Mouse (Mus musculus): ENCODE measurements at regions not wholly inside any gene's neighbourhood (a gene's known extent, or its start where the extent isn't known, plus 50 kb on each side); places are given as distances from the start of the nearest gene placed in this dataset.

- no peak overlapping the region for H3K27ac ChIP-seq (replicated peaks)
- no peaks in the 10 kb centered on the region for H3K27me3 ChIP-seq (ENCODE audit: control insufficient read depth, insufficient read depth, low read length)
- H3K4me1 ChIP-seq (replicated peaks; ENCODE audit: control insufficient read depth, insufficient read depth), result no peaks in the 10 kb centered on the region
- ATAC-seq (ENCODE audit: low FRiP score, low TSS enrichment) (no peak), DNase-seq (ENCODE audit: low spot score) (no peak)
- H3K36me3 ChIP-seq (ENCODE audit: control insufficient read depth, insufficient read depth, low read length), result no peaks in the 10 kb centered on the region
- WGBS, result 65% methylated on average over 1 of the region's 1 CpGs
- no peak overlapping the region for H3K4me2 ChIP-seq (replicated peaks; ENCODE audit: low read depth)
- no peak overlapping the region for H3K4me3 ChIP-seq (ENCODE audit: low read depth, low read length)
- TF ChIP-seq CTCF (IDR thresholded peaks at IDR 0.05; ENCODE audit: low read depth) (no peak), EP300 (optimal IDR thresholded peaks at IDR 0.05) (no peak)
- no peaks in the 10 kb centered on the region for H3K9me3 ChIP-seq (ENCODE audit: control insufficient read depth, low read length)
- no peak overlapping the region for H3K9ac ChIP-seq (ENCODE audit: low read length)
These were observed 238.8 kb downstream of the Klf5 start for GRCm38 (mm10) chr14:99537286-99537685.

- no peak for ATAC-seq (ENCODE audit: low FRiP score, low TSS enrichment)
- no peak for TF ChIP-seq EP300 (optimal IDR thresholded peaks at IDR 0.05)
- TF ChIP-seq CTCF (IDR thresholded peaks at IDR 0.05; ENCODE audit: low read depth), result no peak
These were observed 243.2 kb downstream of the Klf5 start for GRCm38 (mm10) chr14:99541716-99542115.

GRCm38 (mm10) chr14:99547931-99548330 lies 249.4 kb downstream of the Klf5 start:
- TF ChIP-seq CTCF (IDR thresholded peaks at IDR 0.05; ENCODE audit: low read depth) (no peak), EP300 (optimal IDR thresholded peaks at IDR 0.05) (no peak)
- Histone ChIP-seq H3K4me3 (ENCODE audit: low read depth, low read length) (no peak overlapping the region), H3K27me3 (ENCODE audit: control insufficient read depth, insufficient read depth, low read length) (no peaks in the 10 kb centered on the region), H3K9me3 (ENCODE audit: control insufficient read depth, low read length) (no peaks in the 10 kb centered on the region), H3K9ac (ENCODE audit: low read length) (no peak overlapping the region), H3K27ac (replicated peaks) (peak overlapping the region; percentile 85), H3K36me3 (ENCODE audit: control insufficient read depth, insufficient read depth, low read length) (no peaks in the 10 kb centered on the region), H3K4me2 (replicated peaks; ENCODE audit: low read depth) (no peak overlapping the region), H3K4me1 (replicated peaks; ENCODE audit: control insufficient read depth, insufficient read depth) (0 out of 2 replicates have a peak, but pooled peaks cover 2% of the 10 kb centered on the region)
- ATAC-seq (ENCODE audit: low FRiP score, low TSS enrichment) (0 out of 2 replicates have a peak, but pooled peaks have one; percentile 28), DNase-seq (ENCODE audit: low spot score) (no peak)
- 85% methylated on average over 6 of the region's 6 CpGs for WGBS

More at GRCm38 (mm10) chr14:99541716-99542115, 243.2 kb downstream of the Klf5 start:
- H3K36me3 ChIP-seq (ENCODE audit: control insufficient read depth, insufficient read depth, low read length), result no peaks in the 10 kb centered on the region
- H3K4me1 ChIP-seq (replicated peaks; ENCODE audit: control insufficient read depth, insufficient read depth), result no peaks in the 10 kb centered on the region
- H3K4me3 ChIP-seq (ENCODE audit: low read depth, low read length), result no peak overlapping the region
- no peaks in the 10 kb centered on the region for H3K9me3 ChIP-seq (ENCODE audit: control insufficient read depth, low read length)
- H3K9ac ChIP-seq (ENCODE audit: low read length), result no peak overlapping the region
- no peak overlapping the region for H3K4me2 ChIP-seq (replicated peaks; ENCODE audit: low read depth)
- H3K27ac ChIP-seq (replicated peaks), result no peak overlapping the region
- no peaks in the 10 kb centered on the region for H3K27me3 ChIP-seq (ENCODE audit: control insufficient read depth, insufficient read depth, low read length)
- DNase-seq (ENCODE audit: low spot score), result no peak

GRCm38 (mm10) chr14:99548363-99549248 lies 250.1 kb downstream of the Klf5 start:
- TF ChIP-seq EP300 (optimal IDR thresholded peaks at IDR 0.05), result no peak
- TF ChIP-seq CTCF (IDR thresholded peaks at IDR 0.05; ENCODE audit: low read depth), result no peak
- Histone ChIP-seq H3K27ac (replicated peaks) (peak overlapping the region; percentile 85), H3K27me3 (ENCODE audit: control insufficient read depth, insufficient read depth, low read length) (no peaks in the 10 kb centered on the region), H3K9ac (ENCODE audit: low read length) (no peak overlapping the region), H3K4me1 (replicated peaks; ENCODE audit: control insufficient read depth, insufficient read depth) (0 out of 2 replicates have a peak, but pooled peaks cover 2% of the 10 kb centered on the region), H3K4me3 (ENCODE audit: low read depth, low read length) (no peak overlapping the region), H3K36me3 (ENCODE audit: control insufficient read depth, insufficient read depth, low read length) (no peaks in the 10 kb centered on the region), H3K9me3 (ENCODE audit: control insufficient read depth, low read length) (no peaks in the 10 kb centered on the region), H3K4me2 (replicated peaks; ENCODE audit: low read depth) (no peak overlapping the region)
- 59% methylated on average over 14 of the region's 14 CpGs for WGBS
- DNase-seq (ENCODE audit: low spot score), result peak; percentile 37
- ATAC-seq (ENCODE audit: low FRiP score, low TSS enrichment), result peak; percentile 95

GRCm38 (mm10) chr14:99564024-99564423 lies 265.5 kb downstream of the Klf5 start:
- H3K9me3 ChIP-seq (ENCODE audit: control insufficient read depth, low read length), result no peaks in the 10 kb centered on the region
- ATAC-seq (ENCODE audit: low FRiP score, low TSS enrichment) (no peak), DNase-seq (ENCODE audit: low spot score) (no peak)
- H3K9ac ChIP-seq (ENCODE audit: low read length), result no peak overlapping the region
- H3K4me2 ChIP-seq (replicated peaks; ENCODE audit: low read depth), result no peak overlapping the region
- no peak overlapping the region for H3K4me3 ChIP-seq (ENCODE audit: low read depth, low read length)
- TF ChIP-seq EP300 (optimal IDR thresholded peaks at IDR 0.05) (no peak), CTCF (IDR thresholded peaks at IDR 0.05; ENCODE audit: low read depth) (no peak)
- no peaks in the 10 kb centered on the region for H3K4me1 ChIP-seq (replicated peaks; ENCODE audit: control insufficient read depth, insufficient read depth)
- no peak overlapping the region for H3K27ac ChIP-seq (replicated peaks)
- no peaks in the 10 kb centered on the region for H3K27me3 ChIP-seq (ENCODE audit: control insufficient read depth, insufficient read depth, low read length)
- 56% methylated on average over 9 of the region's 9 CpGs for WGBS
- no peaks in the 10 kb centered on the region for H3K36me3 ChIP-seq (ENCODE audit: control insufficient read depth, insufficient read depth, low read length)

GRCm38 (mm10) chr14:99574146-99574545 lies 275.7 kb downstream of the Klf5 start:
- H3K27ac ChIP-seq (replicated peaks), result no peak overlapping the region
- H3K4me2 ChIP-seq (replicated peaks; ENCODE audit: low read depth), result no peak overlapping the region
- no peaks in the 10 kb centered on the region for H3K36me3 ChIP-seq (ENCODE audit: control insufficient read depth, insufficient read depth, low read length)
- no peaks in the 10 kb centered on the region for H3K27me3 ChIP-seq (ENCODE audit: control insufficient read depth, insufficient read depth, low read length)
- DNase-seq (ENCODE audit: low spot score) (no peak), ATAC-seq (ENCODE audit: low FRiP score, low TSS enrichment) (no peak)
- no peak overlapping the region for H3K4me3 ChIP-seq (ENCODE audit: low read depth, low read length)
- H3K9ac ChIP-seq (ENCODE audit: low read length), result no peak overlapping the region
- TF ChIP-seq CTCF (IDR thresholded peaks at IDR 0.05; ENCODE audit: low read depth) (no peak), EP300 (optimal IDR thresholded peaks at IDR 0.05) (no peak)
- 84% methylated on average over 2 of the region's 2 CpGs for WGBS
- H3K9me3 ChIP-seq (ENCODE audit: control insufficient read depth, low read length), result no peaks in the 10 kb centered on the region
- 0 out of 2 replicates have a peak, but pooled peaks cover 4% of the 10 kb centered on the region for H3K4me1 ChIP-seq (replicated peaks; ENCODE audit: control insufficient read depth, insufficient read depth)
